Mouse (Mus musculus) liver, adult 2 months (tissue): Measurements from ENCODE around the gene Gpr55.

ENCODE experiments used
- CTCF ChIP-seq: fragments of 200-500 bp; IDR thresholded peaks from 2 replicates; pipeline ENCODE4 v1.5.1; 2011; ENCODE audit warnings: low read depth, low read length, control low read depth
- POLR2A ChIP-seq: fragments of 200-500 bp; IDR thresholded peaks from 2 replicates; pipeline ENCODE4 v1.6.1; 2011; ENCODE audit warnings: low read length, control low read depth; ENCODE audit not compliant: insufficient read depth; ENCODE audit errors: extremely low read depth

- no peak for TF ChIP-seq CTCF
- TF ChIP-seq POLR2A: no peak
Measured at GRCm38 (mm10) chr1:85936265-85936664, 24.5 kb downstream of the Gpr55 start.
